Mouse (Mus musculus): Measurements from ENCODE around the gene Rcbtb2. TPM values are rescaled to one million over a fixed set of nuclear protein-coding genes. Genes with fewer than 3 reads are reported as not detected.

Gene Rcbtb2
- total RNA-seq, 2 experiments from 2014 or later, result 19.1 to 20.6 TPM

GRCm38 (mm10) chr14:73255426-73255970 is 132.7 kb downstream of the Rcbtb2 start:
- intact Hi-C loops (cut with DNase I), result no loop called here
- Histone ChIP-seq H3K4me3 (no peak overlapping the region), H3K27ac (peak overlapping the region; percentile 73; the same call in 1 of the 2 replicates)
- DNase-seq (ENCODE audit: extremely low spot score in 1 of 2, low spot score in 2 of 2), result no peak
- TF ChIP-seq CTCF (IDR thresholded peaks at IDR 0.05), result no peak

- Histone ChIP-seq H3K4me3 (no peak overlapping the region), H3K27ac (no peak overlapping the region)
- no peak for TF ChIP-seq CTCF (IDR thresholded peaks at IDR 0.05)
- intact Hi-C loops (cut with DNase I), result no loop called here
- no peak for DNase-seq (ENCODE audit: extremely low spot score in 1 of 2, low spot score in 2 of 2)
These were observed 134.5 kb downstream of the Rcbtb2 start for GRCm38 (mm10) chr14:73257348-73257747.

Small RNA genes lying within 50 kb of the gene (microRNA-seq; reads per million reads assigned to microRNA genes)
- gene Mir687, result 0 reads per million in 2 experiments

Other genes starting within 250 kb of the Rcbtb2 start
- 1 to 10 TPM in 1 of 2 experiments, not detected in 1; 2.7 TPM for gene Cysltr2, start 73.9 kb upstream of the Rcbtb2 start, total RNA-seq (2021)
- 1 to 10 TPM; 1.1 to 1.3 TPM for gene Lpar6, start 114.9 kb downstream of the Rcbtb2 start, total RNA-seq (2021)
- gene Rb1, start 202.8 kb downstream of the Rcbtb2 start, total RNA-seq (2021), result 10 to 100 TPM; 29.7 to 30.5 TPM